Mouse (Mus musculus): ENCODE data around the gene Ptpn4. TPM values are rescaled to one million over a fixed set of nuclear protein-coding genes. Genes with fewer than 3 reads are reported as not detected.

Ptpn4 gene
- total and polyA plus RNA-seq, 3 experiments = 6.2 to 527 (median 9.5) TPM

DNA sequence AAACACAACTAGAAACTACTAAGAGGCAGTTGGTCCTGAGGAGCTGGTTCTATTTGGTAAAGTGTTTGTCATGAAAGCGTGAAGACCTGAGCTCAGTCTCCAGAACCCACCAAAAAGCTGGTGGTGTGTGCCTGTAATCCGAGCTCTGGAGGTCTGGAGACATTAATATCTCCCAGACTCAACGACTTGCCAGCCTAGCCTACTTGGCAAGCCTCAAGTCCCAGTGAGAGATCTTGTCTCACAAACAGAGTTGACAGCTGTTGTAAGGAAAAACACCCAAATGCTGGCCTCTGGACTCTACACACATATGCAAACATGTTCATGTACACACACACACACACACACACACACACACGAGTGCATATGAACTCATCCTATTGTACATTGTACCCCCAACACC is 7.9 kb upstream of the Ptpn4 start:
- no peaks in the 10 kb centered on the region for H3K27me3 ChIP-seq (ENCODE audit: control insufficient read depth in 1 of 2, insufficient read depth in 2 of 2, low read length in 2 of 2)
- H3K79me2 ChIP-seq (ENCODE audit: control insufficient read depth, insufficient read depth, low read length, poor library complexity) = no peaks in the 10 kb centered on the region
- no peak for DNase-seq (ENCODE audit: low read depth, low spot score)
- TF ChIP-seq MAZ (IDR thresholded peaks at IDR 0.05; ENCODE audit: low read depth, low read length) (no peak), BHLHE40 (IDR thresholded peaks at IDR 0.05; ENCODE audit: borderline replicate concordance, low read depth, low read length) (no peak), TBP (IDR thresholded peaks at IDR 0.05; ENCODE audit: low read depth, low read length) (no peak), UBTF (IDR thresholded peaks at IDR 0.05; ENCODE audit: borderline replicate concordance, insufficient read depth, low read depth, low read length) (no peak), KAT2A (conservative IDR thresholded peaks at IDR 0.05; ENCODE audit: low read depth, low read length) (no peak), SIN3A (IDR thresholded peaks at IDR 0.05; ENCODE audit: low read length) (no peak), NELFE (IDR thresholded peaks at IDR 0.05; ENCODE audit: low read depth, low read length) (no peak), JUND (IDR thresholded peaks at IDR 0.05; ENCODE audit: low read depth, low read length) (no peak), POLR2A (IDR thresholded peaks at IDR 0.05; ENCODE audit: control insufficient read depth in 1 of 2, insufficient read depth in 1 of 2, low read depth in 1 of 2, low read length in 2 of 2, poor library complexity in 1 of 2) (no peak), CHD2 (IDR thresholded peaks at IDR 0.05; ENCODE audit: low read length) (no peak), POLR2AphosphoS2 (IDR thresholded peaks at IDR 0.05; ENCODE audit: low read length) (no peak), MXI1 (IDR thresholded peaks at IDR 0.05; ENCODE audit: low read depth, low read length) (no peak), RAD21 (IDR thresholded peaks at IDR 0.05; ENCODE audit: low read depth, low read length) (no peak), ZC3H11A (IDR thresholded peaks at IDR 0.05; ENCODE audit: low read depth, low read length) (no peak), ZMIZ1 (IDR thresholded peaks at IDR 0.05; ENCODE audit: low read depth, low read length) (no peak), CHD1 (IDR thresholded peaks at IDR 0.05; ENCODE audit: low read depth, low read length) (no peak), ELF1 (IDR thresholded peaks at IDR 0.05; ENCODE audit: low read depth, low read length) (no peak), TAL1 (IDR thresholded peaks at IDR 0.05; ENCODE audit: low read length) (no peak), POLR2AphosphoS5 (IDR thresholded peaks at IDR 0.05; ENCODE audit: borderline replicate concordance, low read depth, low read length) (no peak)
- no peaks in the 10 kb centered on the region for H3K9me3 ChIP-seq (replicated peaks; ENCODE audit: insufficient read depth, low read length)
- H3K27ac ChIP-seq (ENCODE audit: control insufficient read depth, low read depth, low read length) = no peak overlapping the region
- no peaks in the 10 kb centered on the region for H3K36me3 ChIP-seq (ENCODE audit: control insufficient read depth in 1 of 2, insufficient read depth in 2 of 2, low read length in 2 of 2)
- no peak overlapping the region for H3K9ac ChIP-seq (ENCODE audit: control insufficient read depth, low read depth, low read length, poor library complexity, severe bottlenecking)
- H3K4me3 ChIP-seq (ENCODE audit: control insufficient read depth in 1 of 2, insufficient read depth in 1 of 2, low read depth in 2 of 2, low read length in 2 of 2) = no peak overlapping the region
- H3K4me1 ChIP-seq (ENCODE audit: control insufficient read depth in 1 of 2, insufficient read depth in 2 of 2, low read length in 2 of 2) = no peaks in the 10 kb centered on the region

DNA sequence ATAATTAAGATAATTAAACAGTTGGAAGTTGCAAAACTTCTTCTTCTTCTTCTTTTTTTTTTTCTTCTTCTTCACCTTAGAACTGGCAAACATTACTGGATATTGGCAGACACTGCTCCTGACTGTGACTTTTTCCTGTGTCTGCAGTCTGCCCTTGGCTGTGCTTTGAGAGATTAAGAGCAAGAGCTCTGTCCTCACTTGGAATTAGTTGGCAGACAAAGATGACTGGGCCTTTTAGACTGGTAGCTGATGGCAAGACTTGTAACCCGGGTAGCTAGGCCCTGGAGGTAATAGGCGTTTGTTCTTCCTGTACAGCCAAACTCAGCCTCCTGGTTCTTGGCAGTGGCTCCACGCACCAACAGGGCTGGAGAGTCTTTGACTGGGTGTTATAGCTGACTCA is 5.7 kb upstream of the Ptpn4 start:
- no peaks in the 10 kb centered on the region; a peak in 1 of 4 replicates for H3K27me3 ChIP-seq (ENCODE audit: control insufficient read depth in 1 of 2, insufficient read depth in 2 of 2, low read length in 2 of 2)
- H3K4me1 ChIP-seq (ENCODE audit: control insufficient read depth in 1 of 2, insufficient read depth in 2 of 2, low read length in 2 of 2) = peaks cover 0 to 3% of the 10 kb centered on the region in 2 experiments; a peak in 2 of 4 replicates
- no peak overlapping the region for H3K9ac ChIP-seq (ENCODE audit: control insufficient read depth, low read depth, low read length, poor library complexity, severe bottlenecking)
- no peak overlapping the region for H3K4me3 ChIP-seq (ENCODE audit: control insufficient read depth in 1 of 2, insufficient read depth in 1 of 2, low read depth in 2 of 2, low read length in 2 of 2)
- DNase-seq (ENCODE audit: low read depth, low spot score) = no peak
- no peak for TF ChIP-seq ZMIZ1 (IDR thresholded peaks at IDR 0.05; ENCODE audit: low read depth, low read length)
- no peak for TF ChIP-seq ELF1 (IDR thresholded peaks at IDR 0.05; ENCODE audit: low read depth, low read length)
- no peak for TF ChIP-seq USF1 (IDR thresholded peaks at IDR 0.05; ENCODE audit: low read depth, low read length)
- TF ChIP-seq MEF2A (IDR thresholded peaks at IDR 0.05; ENCODE audit: extremely low read depth, insufficient replicate concordance, low read depth, low read length, poor library complexity, severe bottlenecking) = no peak
- no peaks in the 10 kb centered on the region; a peak in 1 of 4 replicates for H3K36me3 ChIP-seq (ENCODE audit: control insufficient read depth in 1 of 2, insufficient read depth in 2 of 2, low read length in 2 of 2)
- no peak overlapping the region for H3K27ac ChIP-seq (ENCODE audit: control insufficient read depth, low read depth, low read length)
- no peaks in the 10 kb centered on the region for H3K9me3 ChIP-seq (replicated peaks; ENCODE audit: insufficient read depth, low read length)
- no peaks in the 10 kb centered on the region for H3K79me2 ChIP-seq (ENCODE audit: control insufficient read depth, insufficient read depth, low read length, poor library complexity)

Measured in MEL (cell line).